Mouse (Mus musculus): ENCODE data around the gene Gnpat. TPM values are rescaled to one million over a fixed set of nuclear protein-coding genes. Genes with fewer than 3 reads are reported as not detected.

Gene Gnpat
- total RNA-seq, 1 experiment: 102 TPM

- H3K27ac ChIP-seq (ENCODE audit: insufficient read depth, low read depth, low read length, poor library complexity, severe bottlenecking): no peak overlapping the region
- no peaks in the 10 kb centered on the region for H3K9me3 ChIP-seq (ENCODE audit: control insufficient read depth, insufficient read depth, low read depth, low read length)
- DNase-seq (ENCODE audit: low read depth, low spot score): no peak
- no peaks in the 10 kb centered on the region; the same call in 1 of the 2 replicates for H3K36me3 ChIP-seq (ENCODE audit: control insufficient read depth, insufficient read depth, low read length, poor library complexity, severe bottlenecking)
- TF ChIP-seq HCFC1 (IDR thresholded peaks at IDR 0.05; ENCODE audit: borderline replicate concordance, insufficient read depth, low read length): no peak
- no peak for TF ChIP-seq MAFK (IDR thresholded peaks at IDR 0.05; ENCODE audit: insufficient read depth, low read depth, low read length)
- in situ Hi-C loops (cut with MboI; ENCODE audit: low sequenced_read_pairs in 2 of 2, unreplicated experiment in 2 of 2): no loop called here
- no peak overlapping the region for H3K9ac ChIP-seq (ENCODE audit: insufficient read depth, low read depth, low read length, poor library complexity, severe bottlenecking)
- H3K4me1 ChIP-seq (ENCODE audit: control insufficient read depth in 2 of 2, insufficient read depth in 2 of 2, low read length in 2 of 2, poor library complexity in 1 of 2): no peaks in the 10 kb centered on the region
- H3K4me3 ChIP-seq (ENCODE audit: insufficient read depth in 1 of 2, low read depth in 1 of 2, low read length in 2 of 2, poor library complexity in 1 of 2, severe bottlenecking in 1 of 2): no peak overlapping the region
These were observed 45.5 kb upstream of the Gnpat start for GRCm38 (mm10) chr8:124817361-124817760.

- Histone ChIP-seq H3K9ac (ENCODE audit: insufficient read depth, low read depth, low read length, poor library complexity, severe bottlenecking) (no peak overlapping the region), H3K4me1 (ENCODE audit: control insufficient read depth in 2 of 2, insufficient read depth in 2 of 2, low read length in 2 of 2, poor library complexity in 1 of 2) (peaks cover 0 to 2% of the 10 kb centered on the region in 2 experiments; a peak in 1 of 4 replicates), H3K4me3 (ENCODE audit: insufficient read depth in 1 of 2, low read depth in 1 of 2, low read length in 2 of 2, poor library complexity in 1 of 2, severe bottlenecking in 1 of 2) (no peak overlapping the region), H3K9me3 (ENCODE audit: control insufficient read depth, insufficient read depth, low read depth, low read length) (no peaks in the 10 kb centered on the region), H3K36me3 (ENCODE audit: control insufficient read depth, insufficient read depth, low read length, poor library complexity, severe bottlenecking) (peaks cover 2% of the 10 kb centered on the region; the same call in 1 of the 2 replicates), H3K27ac (ENCODE audit: insufficient read depth, low read depth, low read length, poor library complexity, severe bottlenecking) (no peak overlapping the region)
- no peak for TF ChIP-seq HCFC1 (IDR thresholded peaks at IDR 0.05; ENCODE audit: borderline replicate concordance, insufficient read depth, low read length)
- DNase-seq (ENCODE audit: low read depth, low spot score): no peak
- in situ Hi-C loops (cut with MboI; ENCODE audit: low sequenced_read_pairs in 2 of 2, unreplicated experiment in 2 of 2): no loop called here
These were observed 43.2 kb upstream of the Gnpat start for GRCm38 (mm10) chr8:124819612-124820115.

- in situ Hi-C loops (cut with MboI; ENCODE audit: low sequenced_read_pairs in 2 of 2, unreplicated experiment in 2 of 2): no loop called here
These were observed 42.7 kb upstream of the Gnpat start for GRCm38 (mm10) chr8:124820125-124820524.

GRCm38 (mm10) chr8:124823497-124823896 lies 39.3 kb upstream of the Gnpat start:
- H3K27ac ChIP-seq (ENCODE audit: insufficient read depth, low read depth, low read length, poor library complexity, severe bottlenecking): no peak overlapping the region

More at GRCm38 (mm10) chr8:124820125-124820524, 42.7 kb upstream of the Gnpat start:
- Histone ChIP-seq H3K9ac (ENCODE audit: insufficient read depth, low read depth, low read length, poor library complexity, severe bottlenecking) (no peak overlapping the region), H3K9me3 (ENCODE audit: control insufficient read depth, insufficient read depth, low read depth, low read length) (no peaks in the 10 kb centered on the region), H3K4me1 (ENCODE audit: control insufficient read depth in 2 of 2, insufficient read depth in 2 of 2, low read length in 2 of 2, poor library complexity in 1 of 2) (peaks cover 0 to 2% of the 10 kb centered on the region in 2 experiments; a peak in 1 of 4 replicates), H3K27ac (ENCODE audit: insufficient read depth, low read depth, low read length, poor library complexity, severe bottlenecking) (no peak overlapping the region), H3K36me3 (ENCODE audit: control insufficient read depth, insufficient read depth, low read length, poor library complexity, severe bottlenecking) (peaks cover 2% of the 10 kb centered on the region; the same call in 1 of the 2 replicates), H3K4me3 (ENCODE audit: insufficient read depth in 1 of 2, low read depth in 1 of 2, low read length in 2 of 2, poor library complexity in 1 of 2, severe bottlenecking in 1 of 2) (no peak overlapping the region)
- no peak for DNase-seq (ENCODE audit: low read depth, low spot score)
- no peak for TF ChIP-seq ZNF384 (IDR thresholded peaks at IDR 0.05; ENCODE audit: low read depth, low read length)
- TF ChIP-seq MAFK (IDR thresholded peaks at IDR 0.05; ENCODE audit: insufficient read depth, low read depth, low read length): no peak
- no peak for TF ChIP-seq CHD2 (IDR thresholded peaks at IDR 0.05; ENCODE audit: low read depth, low read length)
- TF ChIP-seq HCFC1 (IDR thresholded peaks at IDR 0.05; ENCODE audit: borderline replicate concordance, insufficient read depth, low read length): no peak
- TF ChIP-seq ZC3H11A (IDR thresholded peaks at IDR 0.05; ENCODE audit: borderline replicate concordance, low read depth, low read length): no peak

GRCm38 (mm10) chr8:124826658-124827057 lies 36.2 kb upstream of the Gnpat start:
- Histone ChIP-seq H3K9me3 (ENCODE audit: control insufficient read depth, insufficient read depth, low read depth, low read length) (no peaks in the 10 kb centered on the region), H3K36me3 (ENCODE audit: control insufficient read depth, insufficient read depth, low read length, poor library complexity, severe bottlenecking) (peaks cover 2% of the 10 kb centered on the region; the same call in 1 of the 2 replicates), H3K9ac (ENCODE audit: insufficient read depth, low read depth, low read length, poor library complexity, severe bottlenecking) (no peak overlapping the region), H3K4me3 (ENCODE audit: insufficient read depth in 1 of 2, low read depth in 1 of 2, low read length in 2 of 2, poor library complexity in 1 of 2, severe bottlenecking in 1 of 2) (no peak overlapping the region), H3K4me1 (ENCODE audit: control insufficient read depth in 2 of 2, insufficient read depth in 2 of 2, low read length in 2 of 2, poor library complexity in 1 of 2) (peaks cover 0 to 17% of the 10 kb centered on the region in 2 experiments; a peak in 2 of 4 replicates), H3K27ac (ENCODE audit: insufficient read depth, low read depth, low read length, poor library complexity, severe bottlenecking) (no peak overlapping the region)
- DNase-seq (ENCODE audit: low read depth, low spot score): no peak
- no peak for TF ChIP-seq HCFC1 (IDR thresholded peaks at IDR 0.05; ENCODE audit: borderline replicate concordance, insufficient read depth, low read length)
- no peak for TF ChIP-seq CHD2 (IDR thresholded peaks at IDR 0.05; ENCODE audit: low read depth, low read length)
- no peak for TF ChIP-seq ZNF384 (IDR thresholded peaks at IDR 0.05; ENCODE audit: low read depth, low read length)
- TF ChIP-seq ZC3H11A (IDR thresholded peaks at IDR 0.05; ENCODE audit: borderline replicate concordance, low read depth, low read length): no peak
- no peak for TF ChIP-seq MAFK (IDR thresholded peaks at IDR 0.05; ENCODE audit: insufficient read depth, low read depth, low read length)
- in situ Hi-C loops (cut with MboI; ENCODE audit: low sequenced_read_pairs in 2 of 2, unreplicated experiment in 2 of 2): no loop called here

More at GRCm38 (mm10) chr8:124823497-124823896, 39.3 kb upstream of the Gnpat start:
- Histone ChIP-seq H3K9me3 (ENCODE audit: control insufficient read depth, insufficient read depth, low read depth, low read length) (no peaks in the 10 kb centered on the region), H3K9ac (ENCODE audit: insufficient read depth, low read depth, low read length, poor library complexity, severe bottlenecking) (no peak overlapping the region), H3K4me1 (ENCODE audit: control insufficient read depth in 2 of 2, insufficient read depth in 2 of 2, low read length in 2 of 2, poor library complexity in 1 of 2) (peaks cover 0 to 14% of the 10 kb centered on the region in 2 experiments; a peak in 2 of 4 replicates), H3K4me3 (ENCODE audit: insufficient read depth in 1 of 2, low read depth in 1 of 2, low read length in 2 of 2, poor library complexity in 1 of 2, severe bottlenecking in 1 of 2) (no peak overlapping the region), H3K36me3 (ENCODE audit: control insufficient read depth, insufficient read depth, low read length, poor library complexity, severe bottlenecking) (peaks cover 2% of the 10 kb centered on the region; the same call in 1 of the 2 replicates)
- TF ChIP-seq ZNF384 (IDR thresholded peaks at IDR 0.05; ENCODE audit: low read depth, low read length) (no peak), ZC3H11A (IDR thresholded peaks at IDR 0.05; ENCODE audit: borderline replicate concordance, low read depth, low read length) (no peak), HCFC1 (IDR thresholded peaks at IDR 0.05; ENCODE audit: borderline replicate concordance, insufficient read depth, low read length) (no peak), CHD2 (IDR thresholded peaks at IDR 0.05; ENCODE audit: low read depth, low read length) (no peak), MAFK (IDR thresholded peaks at IDR 0.05; ENCODE audit: insufficient read depth, low read depth, low read length) (no peak)
- DNase-seq (ENCODE audit: low read depth, low spot score): no peak
- in situ Hi-C loops (cut with MboI; ENCODE audit: low sequenced_read_pairs in 2 of 2, unreplicated experiment in 2 of 2): no loop called here
